Mouse (Mus musculus): ENCODE measurements around the gene Tescl.

DNA sequence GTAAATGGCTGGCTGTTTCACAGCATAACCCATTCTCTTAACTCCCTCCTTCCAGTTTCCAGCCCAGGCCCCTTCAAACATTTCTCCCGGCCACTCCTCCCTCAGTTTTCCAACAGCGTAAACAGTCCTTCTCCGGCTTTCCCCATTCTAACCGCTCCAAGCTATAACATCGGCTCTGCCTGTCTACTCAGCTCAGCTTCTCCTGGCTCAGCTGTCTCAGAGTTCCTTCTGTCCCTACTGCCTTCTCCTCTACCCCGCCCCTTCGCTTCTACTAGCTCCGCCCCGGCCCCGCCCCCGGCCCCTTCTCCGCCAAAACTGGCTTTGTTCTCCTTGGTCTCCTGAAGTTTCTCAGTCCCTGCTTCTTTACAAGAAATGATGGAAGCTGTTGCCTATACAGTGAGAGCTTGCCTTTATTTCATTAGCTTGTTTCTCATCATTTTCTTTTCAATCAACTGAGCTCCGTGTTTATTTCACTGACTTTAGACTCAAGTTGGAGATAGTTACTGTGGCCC is 32.9 kb downstream of the Tescl start, which contains the start of gene Zfp61:
- TF ChIP-seq CTCF (IDR thresholded peaks at IDR 0.05; ENCODE audit: low read depth, low read length) (no peak), POLR2A (IDR thresholded peaks at IDR 0.05; ENCODE audit: borderline replicate concordance, low read depth, low read length) (no peak)
